Mouse (Mus musculus): ENCODE measurements around the gene Tnrc6c.

The Tnrc6c gene

GRCm38 (mm10) chr11:117736037-117736689 lies 82.1 kb downstream of the Tnrc6c start:
- DNase-seq: peak; percentile 51

GRCm38 (mm10) chr11:117738123-117738522 lies 84.0 kb downstream of the Tnrc6c start:
- no peak for DNase-seq

GRCm38 (mm10) chr11:117741128-117741527 lies 87.0 kb downstream of the Tnrc6c start:
- DNase-seq: no peak

DNA sequence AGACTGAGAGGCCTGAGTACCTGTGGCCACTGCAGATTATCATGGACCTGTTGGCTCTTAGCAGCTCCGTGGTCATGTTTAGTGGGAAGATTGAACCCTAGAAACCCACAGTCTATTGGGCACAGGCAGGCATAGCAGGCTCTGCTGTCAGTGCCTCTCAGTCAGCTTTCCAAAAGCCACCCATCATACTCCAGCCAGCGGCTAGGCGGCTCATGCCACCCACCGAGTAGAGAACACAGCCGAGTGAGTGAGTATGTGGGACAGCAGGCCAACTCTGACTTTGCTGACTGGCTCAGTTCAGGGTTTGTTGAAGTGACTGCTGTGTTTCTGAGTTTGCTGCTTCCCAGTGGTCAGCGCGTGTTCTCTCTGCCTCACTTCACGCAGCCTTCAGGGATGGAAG lies 88.2 kb downstream of the Tnrc6c start:
- no peak for DNase-seq

GRCm38 (mm10) chr11:117742715-117743114 lies 88.6 kb downstream of the Tnrc6c start:
- DNase-seq: no peak

GRCm38 (mm10) chr11:117743454-117744030 lies 89.5 kb downstream of the Tnrc6c start:
- DNase-seq: no peak

DNA sequence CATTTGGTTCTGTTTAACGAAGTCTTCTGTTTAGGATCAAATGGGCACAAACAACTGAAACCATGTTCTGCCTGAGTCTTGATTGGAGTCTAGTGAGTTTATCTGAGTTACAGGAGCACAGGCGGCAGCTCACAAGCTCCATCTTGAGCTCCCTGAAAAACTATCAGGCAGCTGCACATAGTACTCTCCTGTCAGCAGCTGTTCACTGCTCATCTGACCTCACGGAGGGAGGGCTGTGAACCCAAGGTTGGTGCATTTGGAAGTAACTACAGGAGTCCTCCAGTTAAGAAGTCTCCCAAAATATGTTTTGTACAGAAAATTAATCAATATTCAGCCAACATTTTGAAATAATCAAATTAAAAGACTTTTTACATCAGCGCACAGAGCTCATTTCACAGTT lies 94.5 kb downstream of the Tnrc6c start:
- no peak for DNase-seq

DNA sequence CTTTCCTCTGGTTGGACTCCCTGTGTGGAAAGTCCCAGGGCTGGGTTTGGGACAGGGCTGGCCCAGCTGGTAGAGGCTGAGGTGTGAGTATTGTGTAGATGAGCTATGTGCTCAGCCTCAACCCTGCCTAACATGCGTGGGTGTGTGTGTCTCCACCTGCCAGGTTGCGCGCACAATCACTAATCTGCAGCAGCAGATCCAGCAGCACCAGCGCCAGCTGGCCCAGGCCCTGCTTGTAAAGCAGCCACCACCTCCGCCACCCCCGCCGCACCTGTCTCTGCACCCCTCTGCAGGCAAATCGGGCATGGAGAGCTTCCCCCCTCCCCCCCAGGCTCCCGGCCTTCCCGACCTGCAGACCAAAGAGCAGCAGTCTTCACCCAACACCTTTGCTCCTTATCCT lies 95.3 kb downstream of the Tnrc6c start:
- DNase-seq: peak; percentile 30

DNA sequence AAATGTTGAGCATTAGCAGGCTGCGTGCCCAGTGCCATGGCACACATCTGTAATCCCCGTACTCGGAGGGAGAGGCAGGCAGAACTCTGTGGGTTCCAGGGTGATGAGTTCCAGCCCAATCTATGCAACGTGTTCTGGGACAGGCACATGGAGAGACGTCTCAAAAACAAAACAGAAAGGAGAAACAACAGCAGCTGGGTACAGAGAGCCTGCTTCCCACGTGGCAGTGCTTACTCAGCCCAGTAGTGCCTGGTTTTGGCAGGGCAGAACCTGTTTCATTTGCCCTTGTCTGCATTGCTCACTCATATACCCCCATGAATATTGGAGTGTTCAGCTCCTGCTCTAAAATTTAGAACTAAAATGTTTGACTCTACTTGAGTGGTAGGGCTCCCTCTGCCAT lies 97.5 kb downstream of the Tnrc6c start:
- no peak for DNase-seq

DNA sequence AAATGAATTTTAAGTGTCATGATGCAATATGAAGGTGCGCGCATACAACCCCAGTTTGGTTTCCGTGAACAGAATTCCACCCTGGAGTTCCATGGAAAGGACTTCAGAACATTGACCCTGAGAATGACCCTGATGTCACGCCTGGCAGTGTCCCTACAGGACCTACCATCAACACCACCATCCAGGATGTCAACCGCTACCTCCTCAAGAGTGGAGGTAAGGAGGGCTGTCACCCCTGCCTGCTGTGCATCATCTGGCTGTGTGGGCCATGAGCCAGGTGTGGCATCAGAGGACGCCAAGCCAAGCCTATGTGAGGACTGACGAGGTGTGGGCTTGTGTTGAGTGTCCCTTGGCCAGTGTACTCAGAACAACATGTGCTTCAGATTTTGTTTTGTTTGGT lies 101.8 kb downstream of the Tnrc6c start:
- no peak for DNase-seq

- DNase-seq: peak; percentile 44
Observed at GRCm38 (mm10) chr11:117759267-117759666, 105.2 kb downstream of the Tnrc6c start.

GRCm38 (mm10) chr11:117760374-117761119 lies 106.5 kb downstream of the Tnrc6c start:
- DNase-seq: no peak

- no peak for DNase-seq
Observed at GRCm38 (mm10) chr11:117761801-117762200, 107.7 kb downstream of the Tnrc6c start.

GRCm38 (mm10) chr11:117762246-117762645 lies 108.2 kb downstream of the Tnrc6c start:
- no peak for DNase-seq

- no peak for DNase-seq
Observed at GRCm38 (mm10) chr11:117764319-117764718, 110.2 kb downstream of the Tnrc6c start.

DNA sequence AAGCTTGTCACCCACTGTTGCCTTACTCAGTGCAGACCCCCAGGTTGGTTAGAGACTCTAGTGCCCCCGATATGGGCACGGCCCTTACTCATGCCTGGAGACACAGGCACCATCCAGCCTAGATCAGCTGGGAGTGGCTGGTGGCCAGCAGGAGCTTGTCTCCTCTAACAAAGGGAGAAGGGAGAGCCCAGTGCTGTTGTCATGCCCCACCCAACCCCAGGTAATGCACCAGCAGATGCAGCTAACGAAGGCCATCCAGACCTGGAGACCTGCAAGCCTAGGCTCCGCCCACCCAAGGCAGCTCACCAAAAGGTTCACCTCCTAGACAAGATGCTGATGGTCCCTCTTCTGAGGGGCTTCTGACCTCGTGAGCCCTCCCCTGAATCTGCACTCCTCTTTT lies 111.3 kb downstream of the Tnrc6c start:
- DNase-seq: no peak

- DNase-seq: no peak
Observed at GRCm38 (mm10) chr11:117766275-117766674, 112.2 kb downstream of the Tnrc6c start.

DNA sequence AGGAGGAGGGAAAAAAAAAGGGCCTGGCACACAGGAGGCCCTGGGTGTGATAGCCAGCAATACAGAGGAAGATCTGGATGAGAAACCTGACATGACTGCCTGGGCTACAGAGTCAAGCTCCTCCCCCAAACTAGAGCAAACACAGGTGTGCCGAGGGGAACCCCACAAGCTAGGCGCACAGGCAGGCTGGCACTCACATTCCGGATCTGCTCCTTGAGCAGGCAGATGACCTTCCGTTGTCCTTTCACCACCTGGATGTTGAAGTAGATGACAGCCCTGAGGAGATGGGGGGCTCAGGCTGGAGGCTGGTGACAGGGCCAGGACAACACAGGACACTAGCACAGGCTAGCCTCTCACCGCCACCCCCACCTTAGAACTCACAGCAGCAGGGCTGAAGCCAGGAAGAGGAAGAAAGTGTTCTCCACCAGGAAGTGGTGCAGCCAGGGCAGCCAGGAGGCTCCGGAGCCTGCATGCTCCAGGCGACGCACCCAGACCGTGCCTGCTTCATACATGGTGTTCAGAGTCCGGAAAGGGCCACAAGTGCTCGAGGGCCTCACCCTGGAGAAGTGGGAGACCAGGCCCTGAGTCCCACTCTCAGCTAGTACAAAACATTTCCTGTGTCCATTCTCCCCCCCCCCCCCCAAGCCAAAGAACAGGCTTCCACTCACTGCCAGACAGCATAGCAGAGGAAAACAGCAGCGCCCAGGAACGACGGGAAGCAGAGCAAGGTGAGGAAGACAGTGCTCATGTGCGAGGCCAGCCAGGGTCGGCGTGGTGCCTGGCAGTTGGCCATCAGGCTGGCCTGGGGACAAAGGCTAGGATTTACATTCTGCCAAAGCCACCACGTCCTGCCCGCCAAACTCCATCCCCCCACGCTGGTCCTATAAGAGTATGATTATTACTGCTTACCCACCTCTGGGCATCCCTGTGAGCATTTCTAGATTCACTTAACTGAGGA lies 114.9 kb downstream of the Tnrc6c start:
- no peak for DNase-seq

DNA sequence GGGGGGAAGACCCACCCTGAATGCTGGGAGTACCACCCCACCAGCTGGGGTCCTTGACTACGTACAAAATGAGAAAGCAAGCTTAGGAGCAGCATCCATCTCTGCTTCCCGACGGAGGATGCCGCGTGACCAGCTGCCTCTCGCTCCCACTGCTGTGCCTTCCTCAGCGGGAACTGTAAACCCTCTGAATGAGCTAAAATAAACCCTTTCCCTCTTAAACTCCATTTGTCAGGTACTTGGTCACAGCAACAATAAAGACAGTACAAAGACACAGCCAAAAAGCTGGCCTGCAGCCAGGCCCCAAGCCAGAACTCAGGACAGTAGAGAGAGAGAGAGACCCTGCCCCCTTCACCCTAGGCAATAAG lies 115.6 kb downstream of the Tnrc6c start:
- DNase-seq: no peak

DNA sequence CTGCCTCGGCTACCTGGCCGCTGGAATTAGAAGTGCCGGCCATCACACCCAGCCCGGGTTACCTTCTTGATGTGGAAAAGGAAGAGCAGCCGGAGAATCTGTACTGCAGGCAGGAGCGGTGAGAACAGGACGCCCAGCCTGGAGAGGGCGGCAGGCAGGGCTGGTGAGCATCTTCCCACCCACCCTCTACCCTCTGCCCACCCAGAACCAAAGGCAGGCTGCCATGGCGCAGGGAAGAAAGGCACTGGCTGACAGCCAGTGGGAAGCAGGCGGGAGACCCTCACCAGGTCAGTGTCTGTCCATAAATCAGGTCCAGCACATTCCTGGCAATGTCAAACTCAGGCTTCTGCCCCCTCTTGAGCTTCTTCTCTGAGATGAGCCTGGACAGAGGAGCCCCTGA lies 116.3 kb downstream of the Tnrc6c start:
- no peak for DNase-seq

DNA sequence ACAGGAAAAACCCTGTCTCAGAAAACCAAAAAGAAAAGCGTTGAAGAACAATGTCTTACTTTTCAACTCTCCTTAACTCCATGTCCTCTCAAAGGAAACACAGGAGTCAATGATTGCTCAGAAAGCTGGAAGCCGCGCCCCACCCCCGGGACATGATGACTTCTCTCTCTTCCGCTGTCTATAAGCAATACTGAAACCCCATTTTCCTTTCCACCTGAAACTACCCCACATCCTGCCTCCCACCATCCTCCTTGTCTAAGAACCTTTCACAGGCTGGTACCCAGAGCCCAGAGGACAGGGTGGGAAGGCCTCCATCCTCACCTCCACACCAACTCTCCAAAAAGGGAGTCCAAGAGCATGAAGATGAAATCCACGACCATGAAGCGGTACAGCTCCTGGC lies 118.3 kb downstream of the Tnrc6c start:
- DNase-seq: no peak

- no peak for DNase-seq
Observed at GRCm38 (mm10) chr11:117774925-117775324, 120.8 kb downstream of the Tnrc6c start.

DNA sequence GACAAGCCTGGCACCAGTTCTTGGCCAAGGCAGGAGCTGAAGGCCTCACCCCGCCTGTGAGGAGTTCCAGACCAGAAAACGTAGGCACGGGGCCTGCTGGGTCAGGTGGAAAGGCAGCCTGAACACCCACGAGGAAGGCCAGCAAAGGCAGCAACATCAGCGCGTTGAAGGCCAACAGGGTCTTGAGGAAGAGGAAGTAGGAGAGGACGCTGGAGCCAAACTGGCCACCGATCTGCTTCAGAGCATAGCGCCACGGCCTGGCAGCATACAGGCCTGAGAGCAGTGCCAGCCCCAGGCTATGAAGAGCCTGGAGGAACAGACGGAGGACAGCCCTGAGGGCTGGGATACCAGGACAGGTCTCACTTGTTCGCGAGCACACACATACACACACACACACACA lies 121.5 kb downstream of the Tnrc6c start:
- DNase-seq: no peak
